Mouse (Mus musculus): ENCODE data around the gene Fam20b. TPM values are rescaled to one million over a fixed set of nuclear protein-coding genes. Genes with fewer than 3 reads are reported as not detected.

Gene Fam20b
- polyA plus RNA-seq, 1 experiment from 2014 or later: 34.3 TPM

- no peak for ATAC-seq (ENCODE audit: low FRiP score, low TSS enrichment)
- no peak overlapping the region for H3K4me3 ChIP-seq (replicated peaks; ENCODE audit: low read depth, low read length)
- 84% methylated on average over 13 of the region's 13 CpGs for WGBS
These were observed 64.0 kb downstream of the Fam20b start for GRCm38 (mm10) chr1:156654735-156655530.

GRCm38 (mm10) chr1:156652189-156652822, 66.6 kb downstream of the Fam20b start:
- Histone ChIP-seq H3K27ac (replicated peaks; ENCODE audit: low read depth, low read length) (no peak overlapping the region), H3K9me3 (ENCODE audit: control insufficient read depth, low read length) (no peaks in the 10 kb centered on the region), H3K4me2 (ENCODE audit: low read length) (no peak overlapping the region), H3K4me1 (ENCODE audit: control insufficient read depth, insufficient read depth, low read length) (no peaks in the 10 kb centered on the region), H3K4me3 (replicated peaks; ENCODE audit: low read depth, low read length) (no peak overlapping the region), H3K27me3 (ENCODE audit: control insufficient read depth, insufficient read depth, low read length) (no peaks in the 10 kb centered on the region), H3K36me3 (ENCODE audit: control insufficient read depth, insufficient read depth, low read length) (peaks cover 6% of the 10 kb centered on the region; the same call in 1 of the 2 replicates), H3K9ac (replicated peaks; ENCODE audit: low read length) (no peak overlapping the region)
- DNase-seq (no peak), ATAC-seq (ENCODE audit: low FRiP score, low TSS enrichment) (no peak)
- WGBS: 67% methylated on average over 6 of the region's 6 CpGs

More at GRCm38 (mm10) chr1:156654735-156655530, 64.0 kb downstream of the Fam20b start:
- Histone ChIP-seq H3K9me3 (ENCODE audit: control insufficient read depth, low read length) (no peaks in the 10 kb centered on the region), H3K27ac (replicated peaks; ENCODE audit: low read depth, low read length) (no peak overlapping the region), H3K36me3 (ENCODE audit: control insufficient read depth, insufficient read depth, low read length) (0 out of 2 replicates have a peak, but pooled peaks cover 8% of the 10 kb centered on the region), H3K4me2 (ENCODE audit: low read length) (no peak overlapping the region), H3K9ac (replicated peaks; ENCODE audit: low read length) (no peak overlapping the region), H3K27me3 (ENCODE audit: control insufficient read depth, insufficient read depth, low read length) (no peaks in the 10 kb centered on the region), H3K4me1 (ENCODE audit: control insufficient read depth, insufficient read depth, low read length) (no peaks in the 10 kb centered on the region)
- DNase-seq: no peak

GRCm38 (mm10) chr1:156650631-156651030, 68.3 kb downstream of the Fam20b start:
- no peaks in the 10 kb centered on the region for H3K27me3 ChIP-seq (ENCODE audit: control insufficient read depth, insufficient read depth, low read length)
- H3K4me1 ChIP-seq (ENCODE audit: control insufficient read depth, insufficient read depth, low read length): no peaks in the 10 kb centered on the region
- no peaks in the 10 kb centered on the region for H3K9me3 ChIP-seq (ENCODE audit: control insufficient read depth, low read length)
- H3K4me3 ChIP-seq (replicated peaks; ENCODE audit: low read depth, low read length): no peak overlapping the region
- no peak overlapping the region for H3K4me2 ChIP-seq (ENCODE audit: low read length)
- H3K27ac ChIP-seq (replicated peaks; ENCODE audit: low read depth, low read length): no peak overlapping the region
- H3K9ac ChIP-seq (replicated peaks; ENCODE audit: low read length): no peak overlapping the region
- H3K36me3 ChIP-seq (ENCODE audit: control insufficient read depth, insufficient read depth, low read length): peaks cover 4% of the 10 kb centered on the region; the same call in 1 of the 2 replicates
- 79% methylated on average over 9 of the region's 9 CpGs for WGBS
- no peak for ATAC-seq (ENCODE audit: low FRiP score, low TSS enrichment)
- no peak for DNase-seq

DNA sequence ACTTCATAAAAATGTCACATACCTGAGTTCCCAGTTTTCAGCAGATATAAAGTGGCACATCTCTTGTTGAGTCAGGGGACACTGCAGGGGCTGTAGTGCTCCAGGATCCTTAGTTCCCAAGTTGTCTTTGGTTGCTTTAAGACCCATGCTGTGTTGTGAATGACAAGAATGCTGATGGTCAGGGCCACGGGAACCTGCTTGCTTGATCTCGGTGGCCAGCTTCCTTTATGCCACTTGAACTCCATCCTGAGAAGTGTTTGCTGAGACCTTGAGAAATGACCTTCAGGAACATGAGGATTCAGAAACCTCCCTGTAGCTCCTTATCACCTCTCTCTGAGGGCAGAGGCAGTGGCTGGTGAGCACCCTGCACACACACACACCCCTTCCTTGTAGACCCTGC, 70.2 kb downstream of the Fam20b start:
- peaks cover 4% of the 10 kb centered on the region; the same call in 1 of the 2 replicates for H3K36me3 ChIP-seq (ENCODE audit: control insufficient read depth, insufficient read depth, low read length)
- H3K27ac ChIP-seq (replicated peaks; ENCODE audit: low read depth, low read length): no peak overlapping the region
- H3K4me1 ChIP-seq (ENCODE audit: control insufficient read depth, insufficient read depth, low read length): peaks cover 8% of the 10 kb centered on the region; the same call in 1 of the 2 replicates
- ATAC-seq (ENCODE audit: low FRiP score, low TSS enrichment) (no peak), DNase-seq (no peak)
- no peak overlapping the region for H3K4me2 ChIP-seq (ENCODE audit: low read length)
- H3K4me3 ChIP-seq (replicated peaks; ENCODE audit: low read depth, low read length): no peak overlapping the region
- no peak overlapping the region for H3K9ac ChIP-seq (replicated peaks; ENCODE audit: low read length)
- WGBS: 53% methylated on average over 2 of the region's 2 CpGs
- H3K27me3 ChIP-seq (ENCODE audit: control insufficient read depth, insufficient read depth, low read length): no peaks in the 10 kb centered on the region
- no peaks in the 10 kb centered on the region for H3K9me3 ChIP-seq (ENCODE audit: control insufficient read depth, low read length)

GRCm38 (mm10) chr1:156645971-156646370, 72.9 kb downstream of the Fam20b start:
- Histone ChIP-seq H3K9me3 (ENCODE audit: control insufficient read depth, low read length) (no peaks in the 10 kb centered on the region), H3K27me3 (ENCODE audit: control insufficient read depth, insufficient read depth, low read length) (no peaks in the 10 kb centered on the region), H3K36me3 (ENCODE audit: control insufficient read depth, insufficient read depth, low read length) (peaks cover 25% of the 10 kb centered on the region), H3K4me1 (ENCODE audit: control insufficient read depth, insufficient read depth, low read length) (peaks cover 8% of the 10 kb centered on the region; the same call in 1 of the 2 replicates), H3K4me2 (ENCODE audit: low read length) (no peak overlapping the region), H3K4me3 (replicated peaks; ENCODE audit: low read depth, low read length) (no peak overlapping the region), H3K27ac (replicated peaks; ENCODE audit: low read depth, low read length) (no peak overlapping the region), H3K9ac (replicated peaks; ENCODE audit: low read length) (no peak overlapping the region)
- ATAC-seq (ENCODE audit: low FRiP score, low TSS enrichment) (no peak), DNase-seq (no peak)
- WGBS: 84% methylated on average over 4 of the region's 4 CpGs

GRCm38 (mm10) chr1:156644780-156645523, 73.9 kb downstream of the Fam20b start:
- no peak overlapping the region for H3K4me2 ChIP-seq (ENCODE audit: low read length)
- H3K4me3 ChIP-seq (replicated peaks; ENCODE audit: low read depth, low read length): no peak overlapping the region
- no peaks in the 10 kb centered on the region for H3K27me3 ChIP-seq (ENCODE audit: control insufficient read depth, insufficient read depth, low read length)
- ATAC-seq (ENCODE audit: low FRiP score, low TSS enrichment) (no peak), DNase-seq (peak; percentile 31)
- no peak overlapping the region for H3K9ac ChIP-seq (replicated peaks; ENCODE audit: low read length)
- peaks cover 35% of the 10 kb centered on the region for H3K36me3 ChIP-seq (ENCODE audit: control insufficient read depth, insufficient read depth, low read length)
- peaks cover 8% of the 10 kb centered on the region; the same call in 1 of the 2 replicates for H3K4me1 ChIP-seq (ENCODE audit: control insufficient read depth, insufficient read depth, low read length)
- 64% methylated on average over 13 of the region's 13 CpGs for WGBS
- H3K27ac ChIP-seq (replicated peaks; ENCODE audit: low read depth, low read length): no peak overlapping the region
- no peaks in the 10 kb centered on the region for H3K9me3 ChIP-seq (ENCODE audit: control insufficient read depth, low read length)

DNA sequence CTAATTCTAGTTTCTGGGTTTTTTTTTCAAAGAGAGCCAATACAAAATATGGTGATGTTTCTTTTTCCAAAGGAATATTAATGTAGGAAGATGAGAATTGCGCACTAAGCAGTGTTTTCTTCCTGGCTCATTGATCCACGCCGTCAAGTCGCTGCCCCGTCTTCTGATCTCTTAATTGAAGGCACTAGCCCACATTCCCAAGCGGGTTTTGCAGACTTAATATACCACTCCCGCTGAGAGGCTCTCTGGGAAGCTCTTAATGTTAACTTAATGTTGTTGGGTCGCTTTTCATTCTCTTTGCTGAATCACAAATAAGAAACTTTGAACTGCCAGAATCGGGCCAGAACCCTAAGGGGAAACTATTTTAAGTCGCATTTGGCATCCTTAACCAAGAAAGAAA, 74.8 kb downstream of the Fam20b start:
- ATAC-seq (ENCODE audit: low FRiP score, low TSS enrichment): no peak
- no peak overlapping the region for H3K4me2 ChIP-seq (ENCODE audit: low read length)
- H3K4me1 ChIP-seq (ENCODE audit: control insufficient read depth, insufficient read depth, low read length): peaks cover 8% of the 10 kb centered on the region; the same call in 1 of the 2 replicates
- H3K27ac ChIP-seq (replicated peaks; ENCODE audit: low read depth, low read length): no peak overlapping the region
- WGBS: 19% methylated on average over 10 of the region's 10 CpGs
- peak; percentile 36 for DNase-seq
- H3K27me3 ChIP-seq (ENCODE audit: control insufficient read depth, insufficient read depth, low read length): no peaks in the 10 kb centered on the region
- peaks cover 36% of the 10 kb centered on the region for H3K36me3 ChIP-seq (ENCODE audit: control insufficient read depth, insufficient read depth, low read length)
- no peak overlapping the region for H3K4me3 ChIP-seq (replicated peaks; ENCODE audit: low read depth, low read length)
- H3K9ac ChIP-seq (replicated peaks; ENCODE audit: low read length): no peak overlapping the region
- H3K9me3 ChIP-seq (ENCODE audit: control insufficient read depth, low read length): no peaks in the 10 kb centered on the region

GRCm38 (mm10) chr1:156642813-156643212, 76.1 kb downstream of the Fam20b start:
- Histone ChIP-seq H3K4me2 (ENCODE audit: low read length) (no peak overlapping the region), H3K9ac (replicated peaks; ENCODE audit: low read length) (no peak overlapping the region), H3K9me3 (ENCODE audit: control insufficient read depth, low read length) (no peaks in the 10 kb centered on the region), H3K36me3 (ENCODE audit: control insufficient read depth, insufficient read depth, low read length) (peaks cover 32% of the 10 kb centered on the region), H3K27me3 (ENCODE audit: control insufficient read depth, insufficient read depth, low read length) (no peaks in the 10 kb centered on the region), H3K4me3 (replicated peaks; ENCODE audit: low read depth, low read length) (no peak overlapping the region), H3K27ac (replicated peaks; ENCODE audit: low read depth, low read length) (no peak overlapping the region), H3K4me1 (ENCODE audit: control insufficient read depth, insufficient read depth, low read length) (peaks cover 8% of the 10 kb centered on the region; the same call in 1 of the 2 replicates)
- 60% methylated on average over 12 of the region's 12 CpGs for WGBS
- DNase-seq (no peak), ATAC-seq (ENCODE audit: low FRiP score, low TSS enrichment) (no peak)

All from midbrain, embryonic 14.5 days (tissue).